Mouse (Mus musculus): ENCODE measurements at regions not wholly inside any gene's neighbourhood (a gene's known extent, or its start where the extent isn't known, plus 50 kb on each side); places are given as distances from the start of the nearest gene placed in this dataset.

- no peak for DNase-seq (ENCODE audit: low spot score in 2 of 2)
Measured at GRCm38 (mm10) chr2:179228096-179228495, 214.1 kb upstream of the Cdh4 start.

- DNase-seq (ENCODE audit: low spot score in 2 of 2) = no peak
Measured at GRCm38 (mm10) chr2:179231708-179232354, 210.4 kb upstream of the Cdh4 start.

DNA sequence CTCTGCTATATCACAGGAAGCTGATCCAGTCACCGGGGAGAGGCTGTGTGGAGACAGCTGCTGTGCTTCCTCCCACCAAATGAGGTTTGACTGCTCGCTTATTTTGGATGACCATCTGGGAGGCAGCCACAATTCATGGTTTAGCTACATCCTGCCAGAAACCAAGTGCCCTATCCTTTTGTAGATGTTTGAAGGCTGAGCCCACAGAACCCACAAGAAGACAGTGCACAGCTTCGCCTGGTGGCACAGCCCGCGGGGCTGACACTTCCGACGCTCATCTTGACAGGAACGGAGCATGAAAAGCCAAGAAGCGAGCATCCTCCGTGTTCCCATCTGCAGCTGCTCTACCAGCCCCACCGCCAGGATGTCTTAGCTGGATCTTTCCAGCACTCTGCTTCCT, 204.1 kb upstream of the Cdh4 start:
- DNase-seq (ENCODE audit: low spot score in 2 of 2) = no peak

GRCm38 (mm10) chr2:179260892-179261291, 181.3 kb upstream of the Cdh4 start:
- no peak for DNase-seq (ENCODE audit: low spot score in 2 of 2)

- no peak for DNase-seq (ENCODE audit: low spot score in 2 of 2)
Measured at GRCm38 (mm10) chr2:179263888-179264287, 178.3 kb upstream of the Cdh4 start.

DNA sequence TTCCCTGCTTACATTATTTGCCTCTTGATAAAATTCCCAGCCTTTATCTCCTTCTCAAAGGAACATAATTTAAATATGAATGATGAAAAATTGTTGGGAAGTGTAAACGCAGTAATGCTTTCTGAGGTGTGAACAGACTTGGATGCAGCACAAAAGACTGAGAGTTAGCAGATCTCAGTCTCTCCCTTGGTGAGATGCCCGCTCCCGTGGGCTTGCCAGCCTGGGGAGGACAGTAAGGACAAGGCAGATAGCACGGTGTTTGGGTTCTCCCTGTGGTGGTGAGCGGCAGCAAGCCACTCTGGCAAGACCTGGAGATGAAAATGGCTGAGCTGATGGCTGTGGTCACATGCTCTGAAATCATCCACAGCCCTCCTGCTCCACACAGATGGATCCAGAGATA, 176.8 kb upstream of the Cdh4 start:
- no peak for DNase-seq (ENCODE audit: low spot score in 2 of 2)

GRCm38 (mm10) chr2:179277204-179277886, 164.9 kb upstream of the Cdh4 start:
- no peak for DNase-seq (ENCODE audit: low spot score in 2 of 2)

DNA sequence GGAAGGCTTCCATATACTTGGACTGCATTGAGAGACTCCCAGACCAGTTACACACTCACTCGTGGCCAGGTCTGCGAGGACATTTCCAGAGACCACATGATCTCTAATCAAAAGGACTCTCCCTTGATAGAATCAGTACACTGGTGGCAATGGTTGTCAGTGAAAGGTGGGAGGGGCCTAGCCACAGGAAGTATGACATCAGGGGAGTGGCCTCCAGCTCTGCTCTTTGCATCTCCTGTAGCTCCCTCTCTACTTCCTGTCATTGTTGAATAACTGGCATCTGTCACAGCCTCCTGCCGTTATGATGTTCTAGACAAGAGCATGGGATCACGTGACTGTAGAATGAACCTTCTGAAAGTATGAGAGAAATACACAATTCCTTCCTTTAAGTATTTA, 164.3 kb upstream of the Cdh4 start:
- DNase-seq (ENCODE audit: low spot score in 2 of 2) = no peak

- DNase-seq (ENCODE audit: low spot score in 2 of 2) = no peak
Measured at GRCm38 (mm10) chr2:179282276-179282675, 160.0 kb upstream of the Cdh4 start.

GRCm38 (mm10) chr2:179290394-179290793, 151.8 kb upstream of the Cdh4 start:
- no peak for DNase-seq (ENCODE audit: low spot score in 2 of 2)

DNA sequence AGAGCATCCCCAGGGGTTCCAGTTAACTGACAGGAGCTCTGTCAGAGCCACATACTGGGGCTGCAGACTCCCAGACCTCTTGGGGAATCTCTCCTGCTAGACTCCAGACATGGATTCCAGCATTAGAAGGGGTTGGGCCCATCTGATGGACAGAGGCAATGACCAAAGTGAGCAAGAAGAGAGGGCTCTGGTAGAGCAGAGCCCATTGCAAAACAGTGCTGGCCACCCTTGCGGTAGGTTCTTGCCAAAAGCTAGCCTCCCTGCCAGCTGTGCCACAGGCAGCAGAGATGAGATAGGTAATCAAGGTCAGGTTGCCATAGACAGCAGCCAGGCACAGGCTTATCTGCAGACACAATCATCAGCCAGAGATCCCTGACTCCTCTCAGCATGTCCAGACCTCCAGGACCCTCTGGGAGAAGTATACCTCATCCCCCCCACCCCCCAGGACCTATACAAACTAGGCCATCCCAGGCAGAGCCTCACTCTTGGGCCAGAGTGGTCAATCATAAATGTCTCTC, 151.1 kb upstream of the Cdh4 start:
- no peak for DNase-seq (ENCODE audit: low spot score in 2 of 2)

- no peak for DNase-seq (ENCODE audit: low spot score in 2 of 2)
Measured at GRCm38 (mm10) chr2:179291958-179292357, 150.3 kb upstream of the Cdh4 start.

- no peak for DNase-seq (ENCODE audit: low spot score in 2 of 2)
Measured at GRCm38 (mm10) chr2:179292566-179292965, 149.7 kb upstream of the Cdh4 start.

DNA sequence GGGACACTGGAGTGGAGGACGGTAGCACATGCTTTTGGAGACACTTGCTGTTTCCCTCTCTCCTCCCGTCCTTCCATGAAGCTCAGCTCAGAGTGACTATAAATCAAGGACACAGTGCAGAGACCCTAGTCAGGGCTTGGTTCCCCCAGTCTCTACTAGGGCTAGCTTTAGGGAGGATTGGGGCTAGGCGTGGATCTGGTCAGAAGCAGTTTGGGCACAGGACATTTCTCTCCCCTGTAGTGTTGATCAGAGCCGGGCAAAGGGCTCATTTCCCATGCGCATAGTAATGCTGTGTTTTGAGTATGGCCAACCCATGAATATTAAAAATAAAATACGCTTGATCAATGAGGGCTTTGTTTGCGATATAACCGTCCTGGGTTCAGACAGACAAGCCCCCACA, 149.1 kb upstream of the Cdh4 start:
- no peak for DNase-seq (ENCODE audit: low spot score in 2 of 2)

GRCm38 (mm10) chr2:179297057-179297456, 145.2 kb upstream of the Cdh4 start:
- DNase-seq (ENCODE audit: low spot score in 2 of 2) = no peak

DNA sequence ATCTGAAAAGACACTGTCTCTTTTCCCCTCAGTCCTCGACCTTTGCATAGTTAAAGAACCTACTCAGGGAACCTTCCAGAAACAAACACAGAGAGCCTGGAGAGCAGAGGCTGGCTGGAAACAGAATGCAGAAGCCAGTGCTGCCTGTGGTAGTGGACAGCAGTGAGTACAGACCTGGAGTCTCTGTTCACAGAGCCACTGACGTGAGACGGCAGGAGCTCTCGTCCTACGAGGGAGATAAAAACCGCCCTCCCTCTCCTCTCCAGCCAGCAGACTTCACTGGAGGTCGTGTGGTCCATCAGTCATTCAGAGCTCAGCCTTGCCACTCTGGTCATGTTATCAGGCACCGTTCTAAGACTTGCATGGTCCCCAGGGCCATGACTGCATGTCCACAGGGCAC, 138.5 kb upstream of the Cdh4 start:
- DNase-seq (ENCODE audit: low spot score in 2 of 2) = no peak

GRCm38 (mm10) chr2:179307286-179307931, 134.8 kb upstream of the Cdh4 start:
- no peak for DNase-seq (ENCODE audit: low spot score in 2 of 2)

DNA sequence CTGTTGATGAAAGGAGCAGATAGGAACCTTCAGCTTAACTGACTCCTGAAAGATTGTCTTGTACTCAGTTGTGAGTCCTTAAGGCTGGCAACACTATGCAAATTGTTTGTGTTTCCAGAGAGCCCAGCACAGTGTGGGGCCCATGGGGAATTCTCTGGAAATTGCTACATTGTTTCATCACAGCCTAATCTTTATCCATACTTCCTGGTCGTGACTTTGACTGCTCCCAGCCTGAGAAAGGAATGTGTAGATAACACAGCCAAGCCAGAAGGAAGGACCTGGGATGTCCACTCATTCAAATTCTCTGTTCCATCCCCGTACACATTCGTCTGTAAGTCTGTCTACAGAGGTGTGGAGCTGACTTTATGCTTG, 134.3 kb upstream of the Cdh4 start:
- no peak for DNase-seq (ENCODE audit: low spot score in 2 of 2)

- DNase-seq (ENCODE audit: low spot score in 2 of 2) = no peak
Measured at GRCm38 (mm10) chr2:179318046-179318445, 124.2 kb upstream of the Cdh4 start.

- DNase-seq (ENCODE audit: low spot score in 2 of 2) = no peak
Measured at GRCm38 (mm10) chr2:179325242-179325641, 117.0 kb upstream of the Cdh4 start.

DNA sequence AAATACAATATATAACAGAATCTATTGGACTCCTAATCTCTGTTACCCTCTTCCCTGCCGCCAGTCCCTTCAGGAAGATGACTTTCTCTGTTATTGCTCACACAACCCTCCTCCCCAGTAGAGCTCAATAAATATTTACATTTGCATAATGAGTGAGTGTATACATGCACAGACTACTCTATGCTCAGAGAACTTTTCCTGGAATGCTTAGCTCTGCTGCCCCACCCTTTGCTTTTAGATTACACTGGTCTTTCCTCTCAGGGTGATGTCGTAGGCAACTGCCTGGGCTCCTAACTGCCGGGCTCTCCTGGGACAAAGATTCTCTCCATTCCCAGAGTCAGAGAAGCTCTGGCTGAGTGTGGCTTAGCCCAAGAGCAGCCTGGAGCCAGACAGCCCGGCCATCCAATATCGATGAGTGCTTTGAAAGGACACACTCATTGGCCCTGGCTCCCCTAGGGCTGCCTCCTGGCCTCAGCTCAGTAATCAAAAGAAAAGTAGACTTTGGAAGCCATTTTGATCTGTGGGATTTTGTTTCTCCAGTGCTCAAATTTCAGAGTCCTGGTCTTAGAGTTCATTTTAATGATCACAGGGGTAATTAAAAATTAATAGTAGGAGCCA, 109.2 kb upstream of the Cdh4 start:
- DNase-seq (ENCODE audit: low spot score in 2 of 2) = no peak

DNA sequence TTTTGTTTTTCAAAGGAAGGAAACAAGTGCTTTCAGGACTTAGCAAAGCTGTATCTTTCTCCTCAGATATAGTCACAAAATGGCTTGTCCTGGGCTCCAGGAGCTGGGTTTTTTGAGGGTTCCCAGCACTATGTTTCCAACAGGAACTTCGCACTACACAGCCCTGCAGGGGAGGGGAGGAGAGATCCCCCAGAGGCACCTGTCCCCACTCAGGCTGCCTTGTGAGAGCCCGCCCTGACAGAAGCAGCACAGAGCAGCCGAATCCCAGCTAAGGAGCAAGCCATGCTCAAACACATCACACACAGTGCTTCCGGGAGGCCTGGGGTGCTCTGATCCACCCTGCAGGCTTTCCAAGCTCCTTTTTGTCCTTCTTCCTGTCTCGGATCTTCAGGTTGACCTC, 108.6 kb upstream of the Cdh4 start:
- no peak for DNase-seq (ENCODE audit: low spot score in 2 of 2)

DNA sequence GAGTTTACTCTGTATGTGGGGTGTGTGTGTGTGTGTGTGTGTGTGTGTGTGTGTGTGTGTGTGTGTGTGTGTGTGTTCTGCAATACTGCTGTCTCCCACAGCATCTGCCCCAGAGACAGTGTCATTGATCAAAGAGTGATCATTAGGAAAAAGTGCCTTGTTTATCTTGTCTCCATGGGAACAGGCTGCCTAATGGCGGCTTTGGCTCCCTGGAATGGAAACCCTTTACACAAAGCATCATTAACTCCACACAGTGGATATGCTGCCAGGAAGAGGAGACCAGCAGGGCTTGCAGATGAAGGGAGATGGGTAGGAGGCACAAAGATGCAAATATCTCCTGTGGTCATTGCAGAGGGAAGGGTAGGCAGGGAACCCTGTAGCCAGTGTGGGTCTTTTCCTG, 106.0 kb upstream of the Cdh4 start:
- DNase-seq (ENCODE audit: low spot score in 2 of 2) = no peak

Measured in urinary bladder, postnatal 4 days (tissue).